In genomic region chr17:31280269-31280668, GRCm38 (mm10) we compare ENCODE assay signal across 19 mouse cellular contexts. TPM values are rescaled to one million over a fixed set of nuclear protein-coding genes. Genes with fewer than 3 reads are reported as not detected.
A peak's percentile ranks its signal among the peaks of the same experiment; 100 is the strongest.
DNase-seq lines count a peak whose midpoint lies in the region; TF ChIP-seq lines count a peak whose summit lies in the region.
"Had no signal": no experiment of that assay in that cellular context is flagged by ENCODE, and none has a peak within 500 bp of the region (broad histone marks: within the 10 kb centered on the region; RNA-seq: fewer than 3 reads in every experiment).

No protein-coding gene starts in this region.

- TF ChIP-seq EP300 in MEL (IDR thresholded peaks at IDR 0.05; ENCODE audit: low read depth in 1 of 2, low read length in 2 of 2) = peak; percentile 47 to 59

- no peaks in the 10 kb centered on the region for H3K79me2 ChIP-seq in MEL (ENCODE audit: control insufficient read depth, insufficient read depth, low read length, poor library complexity)

- peak; percentile 39 for DNase-seq in 416B (ENCODE audit: low read depth)
- DNase-seq in MEL (ENCODE audit: low read depth, low spot score) = no peak
- DNase-seq in spleen, postnatal 4 days (ENCODE audit: low spot score in 2 of 2) = no peak
- DNase-seq in urinary bladder, postnatal 25 days (ENCODE audit: low spot score) = no peak
- DNase-seq: adrenal gland, adult 2 months; adrenal gland, adult 8-10 months; adrenal gland, postnatal 10 days; adrenal gland, postnatal 14 days; adrenal gland, postnatal 25 days; adrenal gland, postnatal 36 days; B cell, adult 2 months; cerebellum, adult 11 months; cerebellum, adult 11-12 months; cerebellum, adult 18-20 months; cerebellum, adult 2 months; cerebellum, adult 8-10 months had no signal

- no peak overlapping the region for H3K9ac ChIP-seq in MEL (ENCODE audit: control insufficient read depth, low read depth, low read length, poor library complexity, severe bottlenecking)

- no peaks in the 10 kb centered on the region; a peak in 1 of 4 replicates for H3K27me3 ChIP-seq in MEL (ENCODE audit: control insufficient read depth in 1 of 2, insufficient read depth in 2 of 2, low read length in 2 of 2)
- H3K27me3 ChIP-seq: Patski had no signal

- H3K4me1 ChIP-seq in MEL (ENCODE audit: control insufficient read depth in 1 of 2, insufficient read depth in 2 of 2, low read length in 2 of 2) = peaks cover 2 to 23% of the 10 kb centered on the region in 2 experiments; a peak in 3 of 4 replicates

- H3K4me3 ChIP-seq in MEL (ENCODE audit: control insufficient read depth in 1 of 2, insufficient read depth in 1 of 2, low read depth in 2 of 2, low read length in 2 of 2) = no peak overlapping the region

- H3K36me3 ChIP-seq in MEL (ENCODE audit: control insufficient read depth in 1 of 2, insufficient read depth in 2 of 2, low read length in 2 of 2) = peaks cover 0 to 14% of the 10 kb centered on the region in 2 experiments; a peak in 2 of 4 replicates
- H3K36me3 ChIP-seq: G1E had no signal

- no peak for TF ChIP-seq POLR2A in MEL (IDR thresholded peaks at IDR 0.05; ENCODE audit: control insufficient read depth in 1 of 2, insufficient read depth in 1 of 2, low read depth in 1 of 2, low read length in 2 of 2, poor library complexity in 1 of 2)

- no peak for TF ChIP-seq RAD21 in MEL (IDR thresholded peaks at IDR 0.05; ENCODE audit: low read depth, low read length)

- no peaks in the 10 kb centered on the region for H3K9me3 ChIP-seq in MEL (replicated peaks; ENCODE audit: insufficient read depth, low read length)

- H3K27ac ChIP-seq in MEL (ENCODE audit: control insufficient read depth, low read depth, low read length) = no peak overlapping the region

- no peak for TF ChIP-seq CTCF in MEL (IDR thresholded peaks at IDR 0.05 in 2 of 3, conservative IDR thresholded peaks at IDR 0.05 in 1 of 3; ENCODE audit: control insufficient read depth in 1 of 3, insufficient read depth in 1 of 3, low read depth in 2 of 3, low read length in 3 of 3, poor library complexity in 1 of 3, severe bottlenecking in 1 of 3)

TF ChIP-seq in MEL, 35 proteins besides CTCF, POLR2A, EP300 and RAD21:
- TF ChIP-seq TBP (IDR thresholded peaks at IDR 0.05; ENCODE audit: low read depth, low read length) (no peak), POLR2AphosphoS2 (IDR thresholded peaks at IDR 0.05; ENCODE audit: low read length) (no peak), POLR2AphosphoS5 (IDR thresholded peaks at IDR 0.05; ENCODE audit: borderline replicate concordance, low read depth, low read length) (no peak), SMC3 (IDR thresholded peaks at IDR 0.05; ENCODE audit: low read depth, low read length) (no peak), TCF12 (IDR thresholded peaks at IDR 0.05; ENCODE audit: low read depth, low read length) (no peak), ETS1 (IDR thresholded peaks at IDR 0.05; ENCODE audit: low read depth, low read length) (0 out of 2 replicates have a peak, but pooled peaks have one; percentile 14), KAT2A (conservative IDR thresholded peaks at IDR 0.05; ENCODE audit: low read depth, low read length) (no peak), SIN3A (IDR thresholded peaks at IDR 0.05; ENCODE audit: low read length) (0 out of 2 replicates have a peak, but pooled peaks have one; percentile 17), RCOR1 (IDR thresholded peaks at IDR 0.05; ENCODE audit: low read depth, low read length) (peak; percentile 74), CHD2 (IDR thresholded peaks at IDR 0.05; ENCODE audit: low read length) (no peak), BHLHE40 (IDR thresholded peaks at IDR 0.05; ENCODE audit: borderline replicate concordance, low read depth, low read length) (no peak), NELFE (IDR thresholded peaks at IDR 0.05; ENCODE audit: low read depth, low read length) (no peak), GATA1 (IDR thresholded peaks at IDR 0.05; ENCODE audit: low read depth, low read length) (no peak)

RNA-seq across cellular contexts. Expression of gene Rsph1, which starts 3.1 kb away (rescaled TPM):
- total RNA-seq in MEL (2012; rRNA removed) = 1.3 and 2.0 TPM in 2 replicates
- 1 to 10 TPM in 1 of 2 experiments, not detected in 1; 3.6 TPM for polyA plus RNA-seq in MEL (2012; ENCODE audit: insufficient read depth in 1 of 2, insufficient read length in 2 of 2, low read depth in 1 of 2, low replicate concordance in 2 of 2, missing spikeins in 1 of 2)
- total RNA-seq: CH12.LX, G1E had no signal
- polyA plus RNA-seq: G1E had no signal

RNA-seq across cellular contexts. Expression of gene Slc37a1, which starts 6.3 kb away (rescaled TPM):
- 10.3 and 15.0 TPM in 2 replicates for total RNA-seq in MEL (2012; rRNA removed)
- polyA plus RNA-seq in MEL (2012; ENCODE audit: insufficient read depth in 1 of 2, insufficient read length in 2 of 2, low read depth in 1 of 2, low replicate concordance in 2 of 2, missing spikeins in 1 of 2) = 10 to 100 TPM in 1 of 2 experiments, not detected in 1; 14.2 TPM
- polyA plus RNA-seq: G1E had no signal
